Mouse (Mus musculus) cerebellum, postnatal 14 days (tissue): Measurements from ENCODE around the gene Slc13a4.

Source experiments
- DNase-seq, 2 experiments: peaks; one replicate each; pipeline ENCODE4 v3.0.0; 2021; ENCODE audit warnings: mixed read lengths in 2 of 2

Gene Slc13a4

GRCm38 (mm10) chr6:35298323-35298722 lies 9.6 kb downstream of the Slc13a4 start:
- DNase-seq = no peak

GRCm38 (mm10) chr6:35297516-35298227 lies 10.3 kb downstream of the Slc13a4 start:
- no peak for DNase-seq

GRCm38 (mm10) chr6:35297001-35297400 lies 10.9 kb downstream of the Slc13a4 start:
- peak; percentile 10 to 13 for DNase-seq

GRCm38 (mm10) chr6:35294964-35295363 lies 13.0 kb downstream of the Slc13a4 start:
- DNase-seq = no peak

GRCm38 (mm10) chr6:35289676-35290075 lies 18.3 kb downstream of the Slc13a4 start:
- DNase-seq = no peak

- no peak for DNase-seq
Observed at GRCm38 (mm10) chr6:35288920-35289319, 19.0 kb downstream of the Slc13a4 start.

GRCm38 (mm10) chr6:35288114-35288761 lies 19.7 kb downstream of the Slc13a4 start:
- peak; percentile 70 to 76 for DNase-seq

- DNase-seq = no peak
Observed at GRCm38 (mm10) chr6:35279306-35279705, 28.6 kb downstream of the Slc13a4 start.

GRCm38 (mm10) chr6:35277903-35278587 lies 29.9 kb downstream of the Slc13a4 start:
- DNase-seq = no peak

GRCm38 (mm10) chr6:35273391-35274082 lies 34.4 kb downstream of the Slc13a4 start:
- no peak for DNase-seq

GRCm38 (mm10) chr6:35271868-35272765 lies 35.8 kb downstream of the Slc13a4 start:
- no peak for DNase-seq

- peak; percentile 48 to 52 for DNase-seq
Observed at GRCm38 (mm10) chr6:35271094-35271855, 36.7 kb downstream of the Slc13a4 start.

- DNase-seq = no peak
Observed at GRCm38 (mm10) chr6:35269643-35270042, 38.3 kb downstream of the Slc13a4 start.

GRCm38 (mm10) chr6:35268711-35269110 lies 39.2 kb downstream of the Slc13a4 start:
- no peak for DNase-seq

GRCm38 (mm10) chr6:35265580-35266278 lies 42.2 kb downstream of the Slc13a4 start:
- DNase-seq = no peak

- no peak for DNase-seq
Observed at GRCm38 (mm10) chr6:35260531-35260930, 47.4 kb downstream of the Slc13a4 start.

- no peak for DNase-seq
Observed at GRCm38 (mm10) chr6:35259526-35259925, 48.4 kb downstream of the Slc13a4 start.

GRCm38 (mm10) chr6:35258922-35259321 lies 49.0 kb downstream of the Slc13a4 start:
- DNase-seq = no peak

- no peak for DNase-seq
Observed at GRCm38 (mm10) chr6:35257626-35258190, 50.2 kb downstream of the Slc13a4 start.

GRCm38 (mm10) chr6:35256691-35257090 lies 51.2 kb downstream of the Slc13a4 start:
- no peak for DNase-seq
